Mouse (Mus musculus) erythroblast, embryonic 14.5 days (primary cell): Measurements from ENCODE around the gene Pgbd1.

Experiments used
- GATA1 ChIP-seq: IDR thresholded peaks from 2 replicates; pipeline ENCODE4 v1.6.1; 2012; ENCODE audit warnings: low read length, inconsistent platforms, mixed read lengths
- TAL1 ChIP-seq: IDR thresholded peaks from 3 replicates; pipeline ENCODE4 v1.6.1; 2012; ENCODE audit warnings: low read length, inconsistent platforms, mixed read lengths

- no peak for TF ChIP-seq TAL1
- no peak for TF ChIP-seq GATA1
These were observed 39.1 kb downstream of the Pgbd1 start for GRCm38 (mm10) chr13:21401636-21402286.
